Mouse (Mus musculus) ES-Bruce4 (cell line): ENCODE measurements around the gene Adm2.

ENCODE experiments used
- CTCF ChIP-seq: IDR thresholded peaks from one replicate; pipeline ENCODE4 v1.8.1; 2011; ENCODE audit warnings: low read depth, low read length
- EP300 ChIP-seq: IDR thresholded peaks from 2 replicates; pipeline ENCODE4 v1.6.1; 2011; ENCODE audit warnings: low read depth, low read length; ENCODE audit not compliant: insufficient read depth
- POLR2A ChIP-seq: IDR thresholded peaks from one replicate; pipeline ENCODE4 v1.8.1; 2011; ENCODE audit warnings: low read length; ENCODE audit not compliant: insufficient read depth

DNA sequence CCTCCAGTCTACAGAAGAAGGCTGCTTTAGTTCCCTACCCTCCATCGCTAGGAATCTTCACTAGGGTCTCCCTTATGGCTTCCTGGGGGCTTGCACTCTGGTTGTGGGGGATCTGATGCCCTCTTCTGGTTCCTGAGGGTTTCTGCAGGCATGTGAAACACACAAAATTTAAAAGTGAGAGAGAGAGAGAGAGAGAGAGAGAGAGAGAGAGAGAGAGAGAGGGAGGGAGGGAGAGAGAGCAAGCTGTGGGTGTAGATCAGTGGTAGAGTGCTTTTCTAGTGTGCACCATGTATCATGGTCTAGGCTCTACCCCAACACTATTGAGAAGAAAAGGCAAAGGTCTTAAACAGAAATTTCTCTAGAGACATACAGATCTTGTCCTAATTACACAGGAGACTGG lies 19.2 kb downstream of the Adm2 start:
- peak; percentile 37 for TF ChIP-seq CTCF
- no peak for TF ChIP-seq POLR2A
- TF ChIP-seq EP300, result no peak
